Mouse (Mus musculus) granulocyte monocyte progenitor cell, adult 5-6 weeks (primary cell): ENCODE data around the gene Unc80. TPM values are rescaled to one million over a fixed set of nuclear protein-coding genes. Genes with fewer than 3 reads are reported as not detected.

Experiments
- ATAC-seq: replicated peaks from 2 replicates; pipeline ENCODE4 v1.8.0; 2016; ENCODE audit warnings: mild to moderate bottlenecking, moderate TSS enrichment, inconsistent platforms; ENCODE audit not compliant: poor library complexity, severe bottlenecking
- total RNA-seq, 2 experiments: library from RNA; stranded (forward) in 1 of 2; stranded (reverse) in 1 of 2; fragments of 200-712, 200-1000 nt in 1 of 2; fragments of >200 nt in 1 of 2; fragmentation: Nextera tagmentation in 1 of 2; gene quantifications; 2 replicates each; pipeline ENCODE4 v1.2.3; 2014 to 2017

Gene Unc80
- total RNA-seq, 2 experiments from 2014 or later, result not detected

DNA sequence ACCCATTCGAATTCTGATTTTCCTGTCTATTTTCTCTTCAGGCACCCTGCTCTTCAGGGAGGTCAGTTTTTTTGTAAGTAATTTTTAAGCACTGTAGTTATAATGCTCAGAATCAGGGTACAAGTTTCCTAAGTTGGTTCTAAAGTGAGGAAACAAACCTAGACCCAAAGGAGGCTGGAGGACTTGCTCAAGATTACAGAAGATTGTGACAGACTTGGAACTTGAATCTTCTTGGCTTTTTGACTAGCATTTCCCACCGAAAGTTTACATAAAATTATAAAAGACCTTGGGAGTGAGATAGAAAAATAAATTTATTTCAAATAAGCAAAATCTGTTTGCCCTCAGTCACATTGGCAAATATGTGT lies 233.4 kb downstream of the Unc80 start:
- ATAC-seq, result peak; percentile 42

DNA sequence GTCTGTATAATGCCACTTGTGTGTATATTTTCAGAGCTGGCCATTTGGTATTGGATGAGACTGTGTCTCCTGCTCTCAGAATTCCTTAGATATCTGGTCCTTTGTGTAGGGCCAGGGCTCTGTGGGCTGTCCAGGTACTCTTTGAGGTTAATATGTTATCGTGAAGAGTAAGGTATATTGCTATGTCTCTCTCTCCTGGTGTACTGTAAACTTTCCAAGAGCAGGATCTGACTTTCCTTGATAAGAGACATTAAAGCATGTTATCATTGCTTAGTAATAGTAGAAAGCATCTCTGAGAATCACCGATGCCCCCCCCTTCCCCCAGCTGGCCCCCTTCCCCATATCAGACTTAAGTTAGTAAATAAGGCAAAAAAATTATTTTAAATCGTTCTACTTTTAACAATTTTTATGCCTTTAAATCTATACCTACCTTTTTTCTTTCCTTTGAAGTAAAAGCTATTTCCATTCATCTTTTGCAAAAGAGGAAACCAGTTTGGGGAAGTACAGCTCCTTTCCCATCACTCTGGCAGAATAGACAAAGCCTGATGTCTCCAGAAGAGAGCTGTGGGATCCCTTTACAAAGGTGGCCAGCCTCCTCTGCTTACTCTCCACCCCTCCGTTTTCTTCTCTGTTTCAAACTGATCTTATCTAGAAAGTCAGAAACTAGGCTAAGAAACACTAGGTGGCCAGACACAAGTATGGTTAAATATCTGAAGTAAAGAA lies 234.6 kb downstream of the Unc80 start:
- ATAC-seq, result 0 out of 2 replicates have a peak, but pooled peaks have one; percentile 15

DNA sequence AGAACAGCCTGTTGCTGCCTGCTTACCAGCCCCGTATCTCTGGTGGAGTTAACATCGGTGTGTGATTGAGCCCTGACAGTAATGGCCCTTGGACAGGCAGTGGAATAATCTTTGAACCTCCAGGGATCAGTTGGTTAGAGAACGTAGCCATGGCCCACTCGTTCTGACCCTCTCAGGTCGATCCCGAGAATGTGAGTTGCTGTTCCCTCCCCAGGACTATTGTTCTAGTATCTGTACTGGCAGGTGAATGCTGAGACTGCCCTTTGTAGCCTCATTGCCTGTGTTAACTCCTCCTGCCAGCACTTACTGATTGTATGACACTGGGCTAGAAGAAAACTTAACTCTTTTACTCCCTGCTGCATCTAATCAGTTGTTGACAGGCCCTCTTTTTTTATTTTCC lies 236.4 kb downstream of the Unc80 start:
- ATAC-seq, result no peak

DNA sequence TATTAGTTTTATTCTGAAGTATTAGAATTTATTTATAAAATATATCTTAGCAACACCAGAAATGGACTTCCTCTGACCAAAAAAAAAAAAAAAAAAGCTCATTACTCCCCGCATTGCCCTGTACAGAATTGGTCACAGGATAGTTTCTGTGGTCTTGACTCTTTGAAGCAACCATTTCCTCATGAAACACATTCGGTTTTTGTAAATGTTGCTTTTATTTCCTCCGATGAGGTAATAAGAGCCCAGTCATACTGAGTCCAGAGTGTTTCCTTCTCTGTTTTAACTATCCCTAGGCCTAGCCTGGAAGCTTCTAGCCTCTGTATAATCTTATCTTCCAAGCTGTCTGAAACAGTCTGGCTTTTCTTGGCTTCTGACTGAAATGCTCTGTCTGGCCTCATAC lies 244.7 kb downstream of the Unc80 start:
- ATAC-seq, result peak; percentile 96

DNA sequence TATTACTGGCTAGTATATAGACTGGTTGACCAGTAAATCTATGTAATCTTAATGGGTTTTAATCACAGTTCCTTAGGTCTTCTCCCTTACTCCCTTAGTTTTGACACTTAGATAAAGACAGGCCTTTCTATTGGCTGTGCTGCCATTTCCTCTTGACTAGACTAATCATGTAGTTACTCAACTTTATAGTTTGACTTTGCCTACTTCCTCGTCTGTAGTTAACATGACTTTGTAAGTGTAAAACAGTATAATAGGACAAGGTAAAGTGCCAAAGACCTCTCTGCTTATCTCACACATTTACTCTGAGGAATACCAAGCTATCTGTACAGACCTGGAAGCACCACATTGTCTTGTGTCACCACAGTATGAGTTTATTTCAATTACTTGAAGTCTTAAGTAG lies 262.4 kb downstream of the Unc80 start:
- peak; percentile 44 for ATAC-seq

Other genes starting within 250 kb of the Unc80 start
- gene Rpe, start 232.5 kb downstream of the Unc80 start, total RNA-seq (2014; fragmentation: Nextera tagmentation), result 65.5 and 81.7 TPM in 2 replicates
- 57.0 and 75.1 TPM in 2 replicates for gene Rpe, start 232.5 kb downstream of the Unc80 start, total RNA-seq (2017)